Mouse (Mus musculus) frontal cortex, adult 2 months (tissue): ENCODE measurements around the gene Tbc1d16. TPM values are rescaled to one million over a fixed set of nuclear protein-coding genes. Genes with fewer than 3 reads are reported as not detected.

Experiments
- DNase-seq, 2 experiments: peaks; one replicate each; pipeline ENCODE4 v3.0.0; 2022; ENCODE audit warnings: low spot score in 1 of 2; ENCODE audit errors: extremely low spot score in 1 of 2
- polyA plus RNA-seq: library from polyadenylated mRNA; depleted of rRNA; stranded (reverse); fragments of >200 nt; gene quantifications from 2 replicates; pipeline ENCODE4 v1.2.3, GENCODE M21; 2012

Gene Tbc1d16
- polyA plus RNA-seq, 1 experiment: 20.6 TPM

GRCm38 (mm10) chr11:119209371-119210025 is 18.8 kb downstream of the Tbc1d16 start:
- DNase-seq: no peak

GRCm38 (mm10) chr11:119208870-119209370 is 19.4 kb downstream of the Tbc1d16 start:
- DNase-seq: no peak

GRCm38 (mm10) chr11:119207986-119208385 is 20.3 kb downstream of the Tbc1d16 start:
- DNase-seq: no peak

- peak in 1 of 2 experiments; percentile 80 for DNase-seq
Observed at GRCm38 (mm10) chr11:119206562-119206961, 21.7 kb downstream of the Tbc1d16 start.

GRCm38 (mm10) chr11:119205738-119206137 is 22.6 kb downstream of the Tbc1d16 start:
- no peak for DNase-seq

GRCm38 (mm10) chr11:119203423-119203822 is 24.9 kb downstream of the Tbc1d16 start:
- no peak for DNase-seq

GRCm38 (mm10) chr11:119199233-119199601 is 29.1 kb downstream of the Tbc1d16 start:
- DNase-seq: no peak

- peak; percentile 60 to 84 for DNase-seq
Observed at GRCm38 (mm10) chr11:119198564-119199232, 29.6 kb downstream of the Tbc1d16 start.

GRCm38 (mm10) chr11:119197618-119198563 is 30.4 kb downstream of the Tbc1d16 start:
- DNase-seq: no peak

- DNase-seq: no peak
Observed at GRCm38 (mm10) chr11:119192605-119193004, 35.7 kb downstream of the Tbc1d16 start.

- no peak for DNase-seq
Observed at GRCm38 (mm10) chr11:119192176-119192575, 36.1 kb downstream of the Tbc1d16 start.

- DNase-seq: no peak
Observed at GRCm38 (mm10) chr11:119191606-119192081, 36.7 kb downstream of the Tbc1d16 start.

GRCm38 (mm10) chr11:119190498-119190897 is 37.8 kb downstream of the Tbc1d16 start:
- peak in 1 of 2 experiments; percentile 73 for DNase-seq

- no peak for DNase-seq
Observed at GRCm38 (mm10) chr11:119189319-119189718, 39.0 kb downstream of the Tbc1d16 start.

- DNase-seq: no peak
Observed at GRCm38 (mm10) chr11:119188389-119188788, 39.9 kb downstream of the Tbc1d16 start.

GRCm38 (mm10) chr11:119187800-119188197 is 40.5 kb downstream of the Tbc1d16 start:
- no peak for DNase-seq

- DNase-seq: peak in 1 of 2 experiments; percentile 79
Observed at GRCm38 (mm10) chr11:119186989-119187799, 41.1 kb downstream of the Tbc1d16 start.

- no peak for DNase-seq
Observed at GRCm38 (mm10) chr11:119186381-119186780, 41.9 kb downstream of the Tbc1d16 start.

- DNase-seq: no peak
Observed at GRCm38 (mm10) chr11:119183684-119184310, 44.5 kb downstream of the Tbc1d16 start.
